Mouse (Mus musculus): Measurements from ENCODE around the gene Add3. TPM values are rescaled to one million over a fixed set of nuclear protein-coding genes. Genes with fewer than 3 reads are reported as not detected.

Add3 gene
- polyA plus RNA-seq, 1 experiment: 28.0 TPM

GRCm38 (mm10) chr19:53188724-53189220 lies 48.5 kb downstream of the Add3 start:
- WGBS: 74% methylated on average over 5 of the region's 5 CpGs
- no peak for DNase-seq (ENCODE audit: low read depth, low spot score)

- WGBS: 87% methylated on average over 3 of the region's 3 CpGs
- no peak for DNase-seq (ENCODE audit: low read depth, low spot score)
Measured at GRCm38 (mm10) chr19:53189736-53190135, 49.5 kb downstream of the Add3 start.

- 92% methylated on average over 3 of the region's 3 CpGs for WGBS
- no peak for DNase-seq (ENCODE audit: low read depth, low spot score)
Measured at GRCm38 (mm10) chr19:53190232-53190631, 50.0 kb downstream of the Add3 start.

GRCm38 (mm10) chr19:53191867-53192487 lies 51.7 kb downstream of the Add3 start:
- 57% methylated on average over 6 of the region's 6 CpGs for WGBS

GRCm38 (mm10) chr19:53193190-53193589 lies 52.9 kb downstream of the Add3 start:
- WGBS: 86% methylated on average over 2 of the region's 2 CpGs
- no peak for DNase-seq (ENCODE audit: low read depth, low spot score)

More at GRCm38 (mm10) chr19:53191867-53192487, 51.7 kb downstream of the Add3 start:
- DNase-seq (ENCODE audit: low read depth, low spot score): no peak

GRCm38 (mm10) chr19:53193964-53194582 lies 53.8 kb downstream of the Add3 start:
- 31% methylated on average over 11 of the region's 11 CpGs for WGBS
- no peak for DNase-seq (ENCODE audit: low read depth, low spot score)

- DNase-seq (ENCODE audit: low read depth, low spot score): no peak
- WGBS: 39% methylated on average over 9 of the region's 9 CpGs
Measured at GRCm38 (mm10) chr19:53194751-53195520, 54.7 kb downstream of the Add3 start.

- no peak for DNase-seq (ENCODE audit: low read depth, low spot score)
- 95% methylated on average over 10 of the region's 10 CpGs for WGBS
Measured at GRCm38 (mm10) chr19:53196961-53197360, 56.7 kb downstream of the Add3 start.

GRCm38 (mm10) chr19:53197766-53198165 lies 57.5 kb downstream of the Add3 start:
- WGBS: 79% methylated on average over 7 of the region's 7 CpGs
- DNase-seq (ENCODE audit: low read depth, low spot score): no peak

GRCm38 (mm10) chr19:53198706-53199572 lies 58.7 kb downstream of the Add3 start:
- 81% methylated on average over 17 of the region's 17 CpGs for WGBS
- no peak for DNase-seq (ENCODE audit: low read depth, low spot score)

- 91% methylated on average over 9 of the region's 9 CpGs for WGBS
- DNase-seq (ENCODE audit: low read depth, low spot score): no peak
Measured at GRCm38 (mm10) chr19:53199711-53200110, 59.5 kb downstream of the Add3 start.

- 96% methylated on average over 1 of the region's 1 CpGs for WGBS
Measured at GRCm38 (mm10) chr19:53202116-53202515, 61.9 kb downstream of the Add3 start.

GRCm38 (mm10) chr19:53206986-53207385 lies 66.7 kb downstream of the Add3 start:
- WGBS: 91% methylated on average over 2 of the region's 2 CpGs
- no peak for DNase-seq (ENCODE audit: low read depth, low spot score)

More at GRCm38 (mm10) chr19:53202116-53202515, 61.9 kb downstream of the Add3 start:
- no peak for DNase-seq (ENCODE audit: low read depth, low spot score)

- DNase-seq (ENCODE audit: low read depth, low spot score): no peak
- 27% methylated on average over 7 of the region's 7 CpGs for WGBS
Measured at GRCm38 (mm10) chr19:53208830-53209229, 68.6 kb downstream of the Add3 start.

- no peak for DNase-seq (ENCODE audit: low read depth, low spot score)
- 17% methylated on average over 2 of the region's 2 CpGs for WGBS
Measured at GRCm38 (mm10) chr19:53210251-53210650, 70.0 kb downstream of the Add3 start.

GRCm38 (mm10) chr19:53215352-53215751 lies 75.1 kb downstream of the Add3 start:
- WGBS: 52% methylated on average over 2 of the region's 2 CpGs
- DNase-seq (ENCODE audit: low read depth, low spot score): no peak

- DNase-seq (ENCODE audit: low read depth, low spot score): no peak
- WGBS: 81% methylated on average over 18 of the region's 18 CpGs
Measured at GRCm38 (mm10) chr19:53216761-53217538, 76.7 kb downstream of the Add3 start.

GRCm38 (mm10) chr19:53217837-53218236 lies 77.6 kb downstream of the Add3 start:
- 90% methylated on average over 8 of the region's 8 CpGs for WGBS
- no peak for DNase-seq (ENCODE audit: low read depth, low spot score)

- no peak for DNase-seq (ENCODE audit: low read depth, low spot score)
- WGBS: 67% methylated on average over 3 of the region's 3 CpGs
Measured at GRCm38 (mm10) chr19:53219305-53219704, 79.1 kb downstream of the Add3 start.

All from large intestine, adult 2 months (tissue).